Mouse (Mus musculus): ENCODE results near the gene Dolk. TPM values are rescaled to one million over a fixed set of nuclear protein-coding genes. Genes with fewer than 3 reads are reported as not detected.

Dolk gene
- total and polyA plus RNA-seq, 3 experiments, result 18.5 to 21.7 TPM; not detected in 1

- Histone ChIP-seq H3K27me3 (ENCODE audit: control insufficient read depth in 1 of 2, insufficient read depth in 2 of 2, low read length in 2 of 2) (no peaks in the 10 kb centered on the region), H3K4me1 (ENCODE audit: control insufficient read depth in 1 of 2, insufficient read depth in 2 of 2, low read length in 2 of 2) (peaks cover 5 to 8% of the 10 kb centered on the region in 2 experiments), H3K9ac (ENCODE audit: control insufficient read depth, low read depth, low read length, poor library complexity, severe bottlenecking) (no peak overlapping the region), H3K36me3 (ENCODE audit: control insufficient read depth in 1 of 2, insufficient read depth in 2 of 2, low read length in 2 of 2) (peaks cover 3 to 9% of the 10 kb centered on the region in 2 experiments), H3K4me3 (ENCODE audit: control insufficient read depth in 1 of 2, insufficient read depth in 1 of 2, low read depth in 2 of 2, low read length in 2 of 2) (no peak overlapping the region), H3K9me3 (replicated peaks; ENCODE audit: insufficient read depth, low read length) (no peaks in the 10 kb centered on the region), H3K79me2 (ENCODE audit: control insufficient read depth, insufficient read depth, low read length, poor library complexity) (no peaks in the 10 kb centered on the region), H3K27ac (ENCODE audit: control insufficient read depth, low read depth, low read length) (0 out of 2 replicates have a peak overlapping the region, but pooled peaks have one; percentile 6)
- peak; percentile 67 for DNase-seq (ENCODE audit: low read depth, low spot score)
- TF ChIP-seq USF2 (IDR thresholded peaks at IDR 0.05; ENCODE audit: borderline replicate concordance in 1 of 2, insufficient read depth in 1 of 2, low read depth in 1 of 2, low read length in 2 of 2) (no peak), RCOR1 (IDR thresholded peaks at IDR 0.05; ENCODE audit: low read depth, low read length) (no peak), ELF1 (IDR thresholded peaks at IDR 0.05; ENCODE audit: low read depth, low read length) (0 out of 2 replicates have a peak, but pooled peaks have one; percentile 26)
These were observed 34.6 kb downstream of the Dolk start for GRCm38 (mm10) chr2:30251417-30252104.

- H3K9me3 ChIP-seq (replicated peaks; ENCODE audit: insufficient read depth, low read length), result no peaks in the 10 kb centered on the region
- no peak for TF ChIP-seq CHD1 (IDR thresholded peaks at IDR 0.05; ENCODE audit: low read depth, low read length)
- TF ChIP-seq MAX (IDR thresholded peaks at IDR 0.05; ENCODE audit: low read length), result no peak
- TF ChIP-seq ZMIZ1 (IDR thresholded peaks at IDR 0.05; ENCODE audit: low read depth, low read length), result no peak
- TF ChIP-seq CHD2 (IDR thresholded peaks at IDR 0.05; ENCODE audit: low read length), result no peak
- TF ChIP-seq USF1 (IDR thresholded peaks at IDR 0.05; ENCODE audit: low read depth, low read length), result no peak
- H3K4me3 ChIP-seq (ENCODE audit: control insufficient read depth in 1 of 2, insufficient read depth in 1 of 2, low read depth in 2 of 2, low read length in 2 of 2), result no peak overlapping the region
- no peaks in the 10 kb centered on the region for H3K27me3 ChIP-seq (ENCODE audit: control insufficient read depth in 1 of 2, insufficient read depth in 2 of 2, low read length in 2 of 2)
- peaks cover 3 to 9% of the 10 kb centered on the region in 2 experiments for H3K36me3 ChIP-seq (ENCODE audit: control insufficient read depth in 1 of 2, insufficient read depth in 2 of 2, low read length in 2 of 2)
- peaks cover 5 to 8% of the 10 kb centered on the region in 2 experiments for H3K4me1 ChIP-seq (ENCODE audit: control insufficient read depth in 1 of 2, insufficient read depth in 2 of 2, low read length in 2 of 2)
- no peaks in the 10 kb centered on the region for H3K79me2 ChIP-seq (ENCODE audit: control insufficient read depth, insufficient read depth, low read length, poor library complexity)
- no peak for DNase-seq (ENCODE audit: low read depth, low spot score)
- no peak overlapping the region for H3K27ac ChIP-seq (ENCODE audit: control insufficient read depth, low read depth, low read length)
- no peak overlapping the region for H3K9ac ChIP-seq (ENCODE audit: control insufficient read depth, low read depth, low read length, poor library complexity, severe bottlenecking)
These were observed 35.7 kb downstream of the Dolk start for GRCm38 (mm10) chr2:30250166-30251128.

DNA sequence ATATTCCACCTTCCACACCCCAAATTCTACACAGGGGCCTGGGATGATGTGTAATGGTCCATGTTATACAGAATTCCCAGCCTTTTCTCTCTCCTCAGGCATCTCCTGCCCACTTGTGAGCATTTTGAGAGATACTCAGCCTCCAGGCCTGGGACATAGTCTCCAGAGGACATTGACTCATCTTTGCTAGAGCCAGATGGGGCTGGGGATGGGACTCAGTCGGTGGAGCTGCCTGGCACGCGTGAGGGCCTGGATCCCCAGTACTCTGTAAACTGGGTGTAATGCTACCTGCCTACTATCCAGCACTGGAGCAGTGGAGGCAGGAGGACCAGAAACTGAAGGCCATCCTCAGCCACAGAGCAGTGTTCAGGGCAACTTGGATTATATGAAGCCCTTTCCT lies 37.0 kb downstream of the Dolk start:
- H3K27me3 ChIP-seq (ENCODE audit: control insufficient read depth in 1 of 2, insufficient read depth in 2 of 2, low read length in 2 of 2), result no peaks in the 10 kb centered on the region
- DNase-seq (ENCODE audit: low read depth, low spot score), result no peak
- H3K4me1 ChIP-seq (ENCODE audit: control insufficient read depth in 1 of 2, insufficient read depth in 2 of 2, low read length in 2 of 2), result peaks cover 5 to 8% of the 10 kb centered on the region in 2 experiments
- no peak for TF ChIP-seq SIN3A (IDR thresholded peaks at IDR 0.05; ENCODE audit: low read length)
- TF ChIP-seq SMC3 (IDR thresholded peaks at IDR 0.05; ENCODE audit: low read depth, low read length), result no peak
- no peak for TF ChIP-seq POLR2A (IDR thresholded peaks at IDR 0.05; ENCODE audit: control insufficient read depth in 1 of 2, insufficient read depth in 1 of 2, low read depth in 1 of 2, low read length in 2 of 2, poor library complexity in 1 of 2)
- no peak for TF ChIP-seq ELF1 (IDR thresholded peaks at IDR 0.05; ENCODE audit: low read depth, low read length)
- TF ChIP-seq CHD2 (IDR thresholded peaks at IDR 0.05; ENCODE audit: low read length), result no peak
- no peak for TF ChIP-seq GATA1 (IDR thresholded peaks at IDR 0.05; ENCODE audit: low read depth, low read length)
- TF ChIP-seq MAX (IDR thresholded peaks at IDR 0.05; ENCODE audit: low read length), result no peak
- TF ChIP-seq NELFE (IDR thresholded peaks at IDR 0.05; ENCODE audit: low read depth, low read length), result no peak
- no peak overlapping the region for H3K9ac ChIP-seq (ENCODE audit: control insufficient read depth, low read depth, low read length, poor library complexity, severe bottlenecking)
- H3K36me3 ChIP-seq (ENCODE audit: control insufficient read depth in 1 of 2, insufficient read depth in 2 of 2, low read length in 2 of 2), result peaks cover 3 to 9% of the 10 kb centered on the region in 2 experiments
- no peaks in the 10 kb centered on the region for H3K79me2 ChIP-seq (ENCODE audit: control insufficient read depth, insufficient read depth, low read length, poor library complexity)
- no peak overlapping the region for H3K27ac ChIP-seq (ENCODE audit: control insufficient read depth, low read depth, low read length)
- H3K9me3 ChIP-seq (replicated peaks; ENCODE audit: insufficient read depth, low read length), result no peaks in the 10 kb centered on the region
- H3K4me3 ChIP-seq (ENCODE audit: control insufficient read depth in 1 of 2, insufficient read depth in 1 of 2, low read depth in 2 of 2, low read length in 2 of 2), result no peak overlapping the region
